Mouse (Mus musculus) kidney, postnatal 36 days (tissue): ENCODE results near the gene Serp2.
A peak's percentile ranks its signal among the peaks of the same experiment; 100 is the strongest.

ENCODE experiments used
- DNase-seq, 2 experiments: peaks; one replicate each; pipeline ENCODE4 v3.0.0; 2021 to 2022; ENCODE audit warnings: mixed read lengths in 2 of 2

Serp2 gene

DNA sequence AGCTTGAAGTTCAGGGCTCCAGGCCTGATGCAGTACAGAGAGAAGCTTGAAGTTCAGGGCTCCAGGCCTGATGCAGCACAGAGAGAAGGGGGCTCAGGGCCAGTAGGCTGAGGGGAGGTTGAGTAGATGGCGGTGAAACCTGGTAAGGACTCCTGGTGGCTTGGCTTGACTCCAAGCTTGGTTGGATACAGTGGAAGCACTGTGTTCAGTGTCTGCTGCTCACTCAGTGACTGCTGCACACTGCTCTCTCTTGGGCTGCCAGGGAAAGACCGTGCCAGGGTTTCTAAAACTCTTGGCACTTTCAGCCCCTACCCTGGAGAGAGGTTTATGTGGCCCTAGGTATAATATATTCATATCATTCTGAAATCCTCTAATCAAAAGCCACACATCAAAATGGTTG lies 67.6 kb downstream of the Serp2 start:
- no peak for DNase-seq

DNA sequence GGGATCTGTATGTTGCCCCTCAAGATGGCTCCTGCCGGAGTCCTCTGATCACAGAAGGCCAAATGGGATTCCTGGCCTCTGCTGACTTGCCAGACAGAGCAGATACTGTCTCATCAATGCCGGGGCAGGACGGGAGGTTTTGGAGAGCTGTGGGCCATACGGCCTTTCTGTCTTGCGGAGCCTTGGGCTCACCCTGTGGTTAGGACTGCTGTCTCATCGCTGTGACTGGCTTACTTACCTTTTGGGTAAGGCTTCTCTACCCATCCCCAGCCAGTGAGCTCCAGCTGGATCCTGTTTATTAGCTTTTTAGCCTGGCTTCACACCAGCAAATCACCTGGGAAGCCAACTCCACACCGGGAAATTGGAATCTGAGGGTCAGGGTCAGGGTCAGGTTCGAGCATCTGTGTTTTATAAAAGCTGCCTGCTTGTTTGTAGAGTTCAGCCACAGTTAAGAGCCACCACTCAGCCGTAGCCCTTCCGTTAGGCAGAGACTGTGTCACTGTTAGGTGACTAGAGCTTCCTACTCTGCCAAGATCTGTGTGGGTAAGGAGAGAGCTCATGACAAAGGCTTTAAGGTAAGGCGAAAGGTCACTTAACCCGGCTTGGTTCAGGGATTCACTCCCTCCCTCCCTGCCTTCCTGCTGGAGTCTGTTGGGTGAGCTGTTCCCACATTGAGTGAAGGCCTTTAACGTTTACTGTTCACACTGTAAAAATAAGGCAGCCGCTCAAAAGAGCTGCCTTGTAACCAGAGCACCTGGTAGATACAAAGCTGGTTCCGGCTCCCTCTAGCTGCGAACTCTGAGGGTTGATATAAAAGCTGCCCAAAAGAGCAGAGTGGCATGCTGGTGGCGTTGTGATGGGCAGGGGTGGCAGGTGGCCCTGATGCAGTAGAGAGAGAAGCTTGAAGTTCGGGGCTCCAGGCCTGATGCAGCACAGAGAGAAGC lies 68.3 kb downstream of the Serp2 start:
- no peak for DNase-seq

DNA sequence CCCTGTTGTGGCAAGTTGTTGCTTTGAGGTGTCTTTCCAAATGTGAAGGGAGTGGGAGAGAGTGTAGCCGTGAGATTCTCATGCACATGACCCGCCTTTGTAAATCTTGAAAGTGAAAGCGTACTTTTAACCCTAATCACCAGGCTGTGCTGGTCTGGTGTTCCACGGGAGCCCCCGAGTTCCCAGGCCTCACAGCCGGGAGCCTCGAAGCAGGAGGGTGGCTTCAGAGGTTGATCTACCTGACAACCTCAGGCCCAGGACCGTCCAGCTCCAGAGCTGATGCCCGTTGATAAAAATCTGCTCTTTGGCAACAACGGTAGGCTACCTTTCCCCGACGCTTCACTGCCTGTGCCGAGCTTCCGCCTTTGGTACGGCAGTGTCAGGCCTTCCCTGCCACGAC lies 69.1 kb downstream of the Serp2 start:
- no peak for DNase-seq

DNA sequence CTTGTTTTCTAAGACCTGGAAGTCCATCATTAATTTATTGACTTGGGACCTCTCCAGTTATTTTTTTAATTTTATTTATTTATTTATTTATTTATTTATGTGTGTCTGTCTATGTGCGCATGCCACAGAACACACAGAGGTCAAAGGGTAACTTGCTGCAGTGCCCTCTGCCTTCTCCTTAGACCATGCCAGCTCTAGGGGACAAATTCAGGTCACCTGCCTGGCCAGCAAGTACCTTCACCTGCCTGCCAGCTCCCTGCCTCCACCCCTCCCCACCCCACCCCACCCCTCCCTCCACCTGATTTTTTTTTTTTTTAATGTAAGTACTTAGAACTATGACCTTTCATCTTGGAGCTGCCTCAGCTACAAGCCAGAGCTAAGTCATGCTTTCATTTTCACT lies 73.0 kb downstream of the Serp2 start:
- peak in 1 of 2 experiments; percentile 52 for DNase-seq
